ENCODE assay signal across 9 mouse cellular contexts in the genomic region with DNA sequence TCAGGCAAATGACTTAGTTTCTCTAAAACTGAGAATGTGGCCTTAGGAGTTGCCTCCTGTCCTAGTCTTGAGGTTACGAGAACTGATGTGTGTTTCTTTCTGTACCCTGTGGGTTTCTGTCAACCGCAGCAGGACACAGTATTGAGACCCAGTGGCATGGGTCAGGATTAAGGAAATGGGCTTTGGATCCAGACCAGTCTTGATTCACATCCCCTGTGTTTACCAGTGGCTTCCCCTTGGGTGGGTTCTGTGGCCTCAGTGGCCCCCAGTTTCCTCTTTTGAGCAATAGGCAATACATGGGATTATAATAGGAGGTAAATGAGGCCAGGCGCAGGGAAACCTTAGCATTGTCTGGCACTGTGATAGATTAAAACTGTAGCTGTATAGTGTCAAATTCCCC. TPM values are rescaled to one million over a fixed set of nuclear protein-coding genes. Genes with fewer than 3 reads are reported as not detected.
DNase-seq lines count a peak whose midpoint lies in the region; ATAC-seq lines count a peak whose summit lies in the region.
"Had no signal": no experiment of that assay in that cellular context is flagged by ENCODE, and none has a peak within 500 bp of the region (broad histone marks: within the 10 kb centered on the region; RNA-seq: fewer than 3 reads in every experiment).

No protein-coding gene starts in this region.

- no peak overlapping the region for H3K27ac ChIP-seq in limb, embryonic 11.5 days (replicated peaks; ENCODE audit: low read depth, low read length)
- no peak overlapping the region for H3K27ac ChIP-seq in limb, embryonic 10.5 days
- H3K27ac ChIP-seq in forebrain, embryonic 16.5 days (ENCODE audit: low read length), result no peak overlapping the region
- peak overlapping the region; percentile 93 for H3K27ac ChIP-seq in limb, embryonic 15.5 days
- H3K27ac ChIP-seq in neural tube, embryonic 15.5 days (replicated peaks), result no peak overlapping the region; the same call in 1 of the 2 replicates

- no peak for DNase-seq in limb, embryonic 11.5 days (ENCODE audit: low spot score)
- no peak for DNase-seq in limb, embryonic 10.5 days (ENCODE audit: low spot score)
- no peak for DNase-seq in frontal cortex, adult 2 months (ENCODE audit: extremely low spot score in 1 of 2, low spot score in 1 of 2)
- DNase-seq in gastrocnemius, adult 8-10 months (ENCODE audit: low spot score in 2 of 2), result no peak
- no peak for DNase-seq in right cerebral cortex, postnatal 14 days

- H3K4me3 ChIP-seq in limb, embryonic 11.5 days (ENCODE audit: low read depth, low read length), result no peak overlapping the region
- no peak overlapping the region for H3K4me3 ChIP-seq in limb, embryonic 10.5 days
- H3K4me3 ChIP-seq in forebrain, embryonic 16.5 days (replicated peaks; ENCODE audit: low read length), result no peak overlapping the region
- H3K4me3 ChIP-seq in limb, embryonic 15.5 days, result peak overlapping the region; percentile 63
- peak overlapping the region; percentile 75 for H3K4me3 ChIP-seq in neural tube, embryonic 15.5 days (replicated peaks)

- 0 out of 2 replicates have a peak, but pooled peaks cover 2% of the 10 kb centered on the region for H3K4me1 ChIP-seq in limb, embryonic 11.5 days (ENCODE audit: control insufficient read depth, insufficient read depth, low read length)
- H3K4me1 ChIP-seq in limb, embryonic 10.5 days, result peaks cover 20% of the 10 kb centered on the region
- peaks cover 17% of the 10 kb centered on the region for H3K4me1 ChIP-seq in forebrain, embryonic 16.5 days (replicated peaks; ENCODE audit: control insufficient read depth, insufficient read depth, low read length)
- H3K4me1 ChIP-seq in limb, embryonic 15.5 days, result peaks cover 27% of the 10 kb centered on the region
- H3K4me1 ChIP-seq in neural tube, embryonic 15.5 days, result peaks cover 35% of the 10 kb centered on the region

- no peaks in the 10 kb centered on the region for H3K36me3 ChIP-seq in limb, embryonic 11.5 days (ENCODE audit: control insufficient read depth, insufficient read depth, low read length)
- peaks cover 33% of the 10 kb centered on the region for H3K36me3 ChIP-seq in limb, embryonic 10.5 days
- H3K36me3 ChIP-seq in forebrain, embryonic 16.5 days (ENCODE audit: control insufficient read depth, insufficient read depth), result 0 out of 2 replicates have a peak, but pooled peaks cover 2% of the 10 kb centered on the region
- H3K36me3 ChIP-seq in limb, embryonic 15.5 days, result peaks cover 24% of the 10 kb centered on the region
- peaks cover 18% of the 10 kb centered on the region for H3K36me3 ChIP-seq in neural tube, embryonic 15.5 days

- H3K9me3 ChIP-seq in limb, embryonic 11.5 days (ENCODE audit: control insufficient read depth, low read length), result no peaks in the 10 kb centered on the region
- H3K9me3 ChIP-seq in limb, embryonic 10.5 days (replicated peaks), result no peaks in the 10 kb centered on the region
- H3K9me3 ChIP-seq in forebrain, embryonic 16.5 days (ENCODE audit: control insufficient read depth, low read length), result no peaks in the 10 kb centered on the region
- no peaks in the 10 kb centered on the region for H3K9me3 ChIP-seq in limb, embryonic 15.5 days
- H3K9me3 ChIP-seq in neural tube, embryonic 15.5 days (replicated peaks), result no peaks in the 10 kb centered on the region

- peak overlapping the region; percentile 93 for H3K4me2 ChIP-seq in limb, embryonic 11.5 days (ENCODE audit: low read depth, severe bottlenecking)
- peak overlapping the region; percentile 89 for H3K4me2 ChIP-seq in forebrain, embryonic 16.5 days (ENCODE audit: low read length)
- peak overlapping the region; percentile 72 for H3K4me2 ChIP-seq in limb, embryonic 15.5 days
- H3K4me2 ChIP-seq in neural tube, embryonic 15.5 days, result peak overlapping the region; percentile 93

- H3K9ac ChIP-seq in limb, embryonic 11.5 days (ENCODE audit: low read length), result no peak overlapping the region
- H3K9ac ChIP-seq in forebrain, embryonic 16.5 days (replicated peaks; ENCODE audit: low read depth, low read length), result no peak overlapping the region
- peak overlapping the region; percentile 80; the same call in 1 of the 2 replicates for H3K9ac ChIP-seq in limb, embryonic 15.5 days
- H3K9ac ChIP-seq in neural tube, embryonic 15.5 days (replicated peaks), result no peak overlapping the region

- no peaks in the 10 kb centered on the region for H3K27me3 ChIP-seq in limb, embryonic 11.5 days (ENCODE audit: control insufficient read depth, insufficient read depth, low read length)
- H3K27me3 ChIP-seq in limb, embryonic 10.5 days (ENCODE audit: low read depth, poor library complexity, severe bottlenecking), result no peaks in the 10 kb centered on the region
- no peaks in the 10 kb centered on the region for H3K27me3 ChIP-seq in forebrain, embryonic 16.5 days (replicated peaks; ENCODE audit: control insufficient read depth, insufficient read depth, low read length)
- no peaks in the 10 kb centered on the region for H3K27me3 ChIP-seq in limb, embryonic 15.5 days
- no peaks in the 10 kb centered on the region for H3K27me3 ChIP-seq in neural tube, embryonic 15.5 days (replicated peaks)

- WGBS in limb, embryonic 11.5 days, result 86% methylated on average over 3 of the region's 3 CpGs
- WGBS in limb, embryonic 10.5 days, result 91% methylated on average over 3 of the region's 3 CpGs
- 78% methylated on average over 3 of the region's 3 CpGs for WGBS in forebrain, embryonic 16.5 days
- WGBS in limb, embryonic 15.5 days, result 87% methylated on average over 3 of the region's 3 CpGs
- 86% methylated on average over 3 of the region's 3 CpGs for WGBS in neural tube, embryonic 15.5 days

- ATAC-seq in limb, embryonic 11.5 days (ENCODE audit: insufficient number of reproducible peaks, low FRiP score, low TSS enrichment, low read depth), result no peak
- no peak for ATAC-seq in forebrain, embryonic 16.5 days
- no peak for ATAC-seq in limb, embryonic 15.5 days (ENCODE audit: insufficient number of reproducible peaks, low FRiP score, low TSS enrichment, low read depth)
- ATAC-seq in neural tube, embryonic 15.5 days (ENCODE audit: low FRiP score), result no peak

RNA-seq across cellular contexts. Expression of gene Snx21, which starts 1.4 kb away (rescaled TPM):
- 9.9 and 14.6 TPM in 2 replicates for polyA plus RNA-seq in limb, embryonic 11.5 days (2014; fragmentation: Nextera tagmentation; extraction: Ambion mirVana)
- 9.0 and 12.2 TPM in 2 replicates for polyA plus RNA-seq in limb, embryonic 10.5 days (2016; fragmentation: Nextera tagmentation; extraction: Ambion mirVana)
- polyA plus RNA-seq in forebrain, embryonic 16.5 days (2015; fragmentation: Nextera tagmentation; extraction: Ambion mirVana), result 26.0 and 35.6 TPM in 2 replicates
- polyA plus RNA-seq in limb, embryonic 15.5 days (2015; fragmentation: Nextera tagmentation; extraction: Ambion mirVana), result 33.8 and 40.5 TPM in 2 replicates
- 41.3 and 46.6 TPM in 2 replicates for polyA plus RNA-seq in neural tube, embryonic 15.5 days (2015; fragmentation: Nextera tagmentation; extraction: Ambion mirVana)
- 59.9 and 60.9 TPM in 2 replicates for polyA plus RNA-seq in frontal cortex, adult 2 months (2012; rRNA removed)
- total RNA-seq in gastrocnemius, adult 8-10 months (2022), result 10 to 100 TPM; 23.5 to 24.8 (median 24.4) TPM

RNA-seq across cellular contexts. Expression of gene Tnnc2, which starts 7.3 kb away (rescaled TPM):
- polyA plus RNA-seq in limb, embryonic 11.5 days (2014; fragmentation: Nextera tagmentation; extraction: Ambion mirVana), result 13.8 and 14.6 TPM in 2 replicates
- 0.79 and 1.3 TPM in 2 replicates for polyA plus RNA-seq in limb, embryonic 10.5 days (2016; fragmentation: Nextera tagmentation; extraction: Ambion mirVana)
- polyA plus RNA-seq in forebrain, embryonic 16.5 days (2015; fragmentation: Nextera tagmentation; extraction: Ambion mirVana), result 1.1 TPM in 1 of 2 replicates, not detected in the other
- polyA plus RNA-seq in limb, embryonic 15.5 days (2015; fragmentation: Nextera tagmentation; extraction: Ambion mirVana), result 350 and 1,119 TPM in 2 replicates
- polyA plus RNA-seq in neural tube, embryonic 15.5 days (2015; fragmentation: Nextera tagmentation; extraction: Ambion mirVana), result 27.5 and 55.6 TPM in 2 replicates
- polyA plus RNA-seq in frontal cortex, adult 2 months (2012; rRNA removed), result 0.96 and 3.9 TPM in 2 replicates
- total RNA-seq in gastrocnemius, adult 8-10 months (2022), result over 10,000 TPM; 10,643 to 17,408 (median 13,587) TPM
- total RNA-seq: left cerebral cortex, postnatal 25 days had no signal

RNA-seq across cellular contexts. Expression of gene Ube2c, which starts 17.3 kb away (rescaled TPM):
- polyA plus RNA-seq in limb, embryonic 11.5 days (2014; fragmentation: Nextera tagmentation; extraction: Ambion mirVana), result 634 and 636 TPM in 2 replicates
- 607 and 617 TPM in 2 replicates for polyA plus RNA-seq in limb, embryonic 10.5 days (2016; fragmentation: Nextera tagmentation; extraction: Ambion mirVana)
- polyA plus RNA-seq in forebrain, embryonic 16.5 days (2015; fragmentation: Nextera tagmentation; extraction: Ambion mirVana), result 148 and 173 TPM in 2 replicates
- 293 and 311 TPM in 2 replicates for polyA plus RNA-seq in limb, embryonic 15.5 days (2015; fragmentation: Nextera tagmentation; extraction: Ambion mirVana)
- polyA plus RNA-seq in neural tube, embryonic 15.5 days (2015; fragmentation: Nextera tagmentation; extraction: Ambion mirVana), result 42.8 and 134 TPM in 2 replicates
- 2.0 and 2.8 TPM in 2 replicates for polyA plus RNA-seq in frontal cortex, adult 2 months (2012; rRNA removed)
- total RNA-seq in gastrocnemius, adult 8-10 months (2022), result under 1 TPM in 3 of 4 experiments, not detected in 1; 0.29 to 0.38 (median 0.38) TPM

RNA-seq across cellular contexts. Expression of gene Acot8, which starts 17.6 kb away (rescaled TPM):
- polyA plus RNA-seq in limb, embryonic 11.5 days (2014; fragmentation: Nextera tagmentation; extraction: Ambion mirVana), result 12.0 and 12.3 TPM in 2 replicates
- polyA plus RNA-seq in limb, embryonic 10.5 days (2016; fragmentation: Nextera tagmentation; extraction: Ambion mirVana), result 14.7 and 18.4 TPM in 2 replicates
- 16.3 and 19.3 TPM in 2 replicates for polyA plus RNA-seq in forebrain, embryonic 16.5 days (2015; fragmentation: Nextera tagmentation; extraction: Ambion mirVana)
- polyA plus RNA-seq in limb, embryonic 15.5 days (2015; fragmentation: Nextera tagmentation; extraction: Ambion mirVana), result 16.8 and 20.7 TPM in 2 replicates
- polyA plus RNA-seq in neural tube, embryonic 15.5 days (2015; fragmentation: Nextera tagmentation; extraction: Ambion mirVana), result 24.1 and 26.4 TPM in 2 replicates
- polyA plus RNA-seq in frontal cortex, adult 2 months (2012; rRNA removed), result 29.4 and 35.0 TPM in 2 replicates
- 10 to 100 TPM in 1 of 4 experiments, 1 to 10 TPM in 3; 8.1 to 10.9 (median 8.4) TPM for total RNA-seq in gastrocnemius, adult 8-10 months (2022)

RNA-seq across cellular contexts. Expression of gene Zswim3, which starts 17.9 kb away (rescaled TPM):
- polyA plus RNA-seq in limb, embryonic 11.5 days (2014; fragmentation: Nextera tagmentation; extraction: Ambion mirVana), result 11.0 and 11.8 TPM in 2 replicates
- 9.1 and 9.9 TPM in 2 replicates for polyA plus RNA-seq in limb, embryonic 10.5 days (2016; fragmentation: Nextera tagmentation; extraction: Ambion mirVana)
- 14.8 and 15.4 TPM in 2 replicates for polyA plus RNA-seq in forebrain, embryonic 16.5 days (2015; fragmentation: Nextera tagmentation; extraction: Ambion mirVana)
- polyA plus RNA-seq in limb, embryonic 15.5 days (2015; fragmentation: Nextera tagmentation; extraction: Ambion mirVana), result 7.5 and 7.9 TPM in 2 replicates
- polyA plus RNA-seq in neural tube, embryonic 15.5 days (2015; fragmentation: Nextera tagmentation; extraction: Ambion mirVana), result 14.9 and 16.2 TPM in 2 replicates
- polyA plus RNA-seq in frontal cortex, adult 2 months (2012; rRNA removed), result 7.7 and 7.9 TPM in 2 replicates
- total RNA-seq in gastrocnemius, adult 8-10 months (2022), result 1 to 10 TPM in 3 of 4 experiments, under 1 TPM in 1; 0.90 to 1.7 (median 1.2) TPM

Comparison
In these comparisons a context has a peak if more than half of its experiments do, and no peak if none do; other contexts are left out.
1. H3K4me3 ChIP-seq: peak in limb, embryonic 15.5 days (single experiment) and neural tube, embryonic 15.5 days (single experiment); none in limb, embryonic 11.5 days (single experiment), limb, embryonic 10.5 days (single experiment) and forebrain, embryonic 16.5 days (single experiment).
2. RNA of gene Ube2c, which starts 17.3 kb away (polyA plus RNA-seq): 634 to 636 TPM in limb, embryonic 11.5 days, 607 to 617 TPM in limb, embryonic 10.5 days, 293 to 311 TPM in limb, embryonic 15.5 days, 148 to 173 TPM in forebrain, embryonic 16.5 days and 42.8 to 134 TPM in neural tube, embryonic 15.5 days; 2.0 to 2.8 TPM in frontal cortex, adult 2 months; every median in the first group is over 10 times any median in the second.
3. Peak in every context shown above with its lines, with median percentiles within 50 percentile points of each other: H3K4me2 ChIP-seq.